Mouse (Mus musculus): ENCODE measurements at regions not wholly inside any gene's neighbourhood (a gene's known extent, or its start where the extent isn't known, plus 50 kb on each side); places are given as distances from the start of the nearest gene placed in this dataset.

GRCm38 (mm10) chr2:114915025-114915690, 260.4 kb upstream of the Dph6 start:
- no peak for ATAC-seq (replicated peaks in 1 of 2; ENCODE audit: insufficient read depth in 1 of 2, low FRiP score in 2 of 2, low TSS enrichment in 1 of 2, low read depth in 1 of 2, poor library complexity in 2 of 2, severe bottlenecking in 2 of 2)

DNA sequence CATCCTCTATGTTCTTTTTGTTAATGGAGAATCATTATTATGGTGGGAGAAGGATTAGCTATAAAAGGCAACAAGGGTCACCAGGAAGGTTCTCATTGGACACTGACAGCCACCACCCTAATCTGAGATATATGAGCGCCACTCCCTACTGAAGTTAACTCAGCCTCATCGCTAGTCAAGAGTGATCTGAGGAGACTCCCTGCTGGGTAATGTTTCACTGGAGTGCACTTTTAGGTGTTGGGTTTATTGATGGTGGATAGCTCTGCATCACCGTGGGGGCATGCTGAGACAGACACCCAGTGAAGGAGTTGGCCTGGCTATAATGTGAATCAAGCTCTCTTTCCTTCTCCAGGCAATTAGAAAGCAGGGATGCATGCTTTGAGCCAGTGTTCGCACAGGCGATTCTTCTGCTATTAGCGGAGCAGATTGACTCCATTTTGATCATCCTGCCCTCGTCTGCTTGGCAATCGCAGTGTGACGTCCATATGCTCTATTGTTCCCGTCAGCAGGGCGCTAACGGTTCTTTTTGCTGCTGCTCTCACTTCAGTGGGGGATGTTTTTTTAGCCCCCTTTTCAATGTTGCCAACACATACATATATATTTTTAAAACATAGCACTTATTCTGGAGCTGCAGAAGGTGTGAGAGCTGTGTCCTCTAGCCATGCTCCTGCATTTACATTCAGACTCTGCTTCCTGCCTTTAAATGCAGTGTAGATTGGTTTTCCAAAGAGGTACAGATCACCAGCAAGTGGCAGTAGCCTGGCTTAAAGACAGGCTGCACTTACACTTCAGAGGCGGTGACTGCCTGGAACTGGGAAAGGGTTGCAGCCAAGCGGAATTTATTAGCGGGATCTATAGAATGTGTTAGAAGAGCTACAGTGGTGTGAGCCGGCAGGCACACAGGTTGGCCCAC, 263.9 kb upstream of the Dph6 start:
- no peak for ATAC-seq (replicated peaks in 1 of 2; ENCODE audit: insufficient read depth in 1 of 2, low FRiP score in 2 of 2, low TSS enrichment in 1 of 2, low read depth in 1 of 2, poor library complexity in 2 of 2, severe bottlenecking in 2 of 2)

GRCm38 (mm10) chr2:114923911-114924310, 269.1 kb upstream of the Dph6 start:
- ATAC-seq (replicated peaks in 1 of 2; ENCODE audit: insufficient read depth in 1 of 2, low FRiP score in 2 of 2, low TSS enrichment in 1 of 2, low read depth in 1 of 2, poor library complexity in 2 of 2, severe bottlenecking in 2 of 2), result no peak

- no peak for ATAC-seq (replicated peaks in 1 of 2; ENCODE audit: insufficient read depth in 1 of 2, low FRiP score in 2 of 2, low TSS enrichment in 1 of 2, low read depth in 1 of 2, poor library complexity in 2 of 2, severe bottlenecking in 2 of 2)
These were observed 280.7 kb upstream of the Dph6 start for GRCm38 (mm10) chr2:114935436-114935835.

DNA sequence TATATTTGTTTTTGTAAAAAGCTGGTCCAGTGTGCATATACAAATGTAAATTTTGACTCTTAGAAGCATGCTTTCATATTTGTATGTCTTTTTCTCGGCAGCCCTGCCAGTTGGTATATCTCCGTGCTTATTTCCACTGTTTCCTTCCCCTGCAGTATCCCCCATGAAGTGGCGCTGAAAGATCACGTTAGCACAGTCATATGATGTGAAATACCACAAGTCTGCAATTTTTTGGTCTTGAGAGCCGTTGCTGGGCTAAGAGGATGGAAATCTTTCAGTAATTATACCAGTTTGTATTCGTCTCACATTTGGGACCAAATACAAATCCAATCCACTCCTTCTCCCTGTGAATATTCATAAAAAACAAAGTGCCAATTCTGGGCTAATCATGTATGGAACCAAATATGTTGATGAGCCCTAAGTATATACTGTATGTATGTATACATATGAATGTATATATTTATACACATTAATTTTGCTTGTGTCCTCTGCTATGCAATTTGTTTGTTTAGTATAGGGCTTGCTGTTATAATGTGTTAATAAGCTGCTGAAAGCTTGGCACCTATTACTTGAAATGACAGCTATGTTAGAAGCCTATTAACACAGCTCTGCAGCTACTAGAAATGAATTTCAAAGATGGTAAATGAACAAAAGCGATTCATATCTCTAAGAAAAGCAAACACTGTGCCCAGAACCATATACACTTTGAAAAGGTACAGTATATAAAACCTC, 283.8 kb upstream of the Dph6 start:
- 0 out of 4 replicates have a peak, but pooled peaks of 1 of the 2 experiments have one; percentile 22 for ATAC-seq (replicated peaks in 1 of 2; ENCODE audit: insufficient read depth in 1 of 2, low FRiP score in 2 of 2, low TSS enrichment in 1 of 2, low read depth in 1 of 2, poor library complexity in 2 of 2, severe bottlenecking in 2 of 2)

DNA sequence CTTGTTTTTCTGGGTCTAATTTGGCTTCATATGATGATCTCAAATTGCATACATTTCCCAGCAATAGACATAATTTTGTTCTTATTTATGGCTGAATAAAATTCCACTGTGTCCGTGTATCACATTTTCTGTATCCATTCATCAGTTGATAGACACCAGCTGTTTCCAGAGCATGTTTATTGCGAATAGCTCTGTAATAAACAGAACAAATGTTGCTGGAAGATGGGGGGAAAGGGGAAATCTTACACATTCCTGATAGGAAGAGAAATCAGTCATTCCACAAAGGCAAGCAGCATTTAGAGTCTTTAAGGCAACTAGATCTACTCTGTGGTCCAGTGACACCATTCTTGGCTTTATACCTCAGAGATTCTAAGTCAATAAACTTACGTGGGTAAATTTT, 311.3 kb upstream of the Dph6 start:
- no peak for ATAC-seq (replicated peaks in 1 of 2; ENCODE audit: insufficient read depth in 1 of 2, low FRiP score in 2 of 2, low TSS enrichment in 1 of 2, low read depth in 1 of 2, poor library complexity in 2 of 2, severe bottlenecking in 2 of 2)

DNA sequence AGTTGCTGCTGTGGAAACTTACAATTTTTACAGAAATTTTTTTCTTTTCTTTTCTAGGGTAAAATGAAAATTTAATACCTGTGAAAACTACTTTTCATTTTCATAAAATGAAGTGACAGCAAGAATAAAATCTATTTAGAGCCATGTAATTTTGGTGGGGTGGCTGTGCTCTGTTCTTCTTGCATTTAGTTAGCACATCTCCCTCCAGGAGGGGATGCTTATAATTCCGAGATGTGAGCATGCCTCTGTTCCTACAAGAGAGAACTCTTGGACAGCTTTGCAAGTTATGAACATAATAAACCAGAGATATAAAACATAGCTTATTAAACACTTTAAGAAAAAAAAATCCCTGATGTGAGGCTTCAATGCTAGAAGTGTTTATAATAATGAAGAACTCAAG, 313.9 kb upstream of the Dph6 start:
- no peak for ATAC-seq (replicated peaks in 1 of 2; ENCODE audit: insufficient read depth in 1 of 2, low FRiP score in 2 of 2, low TSS enrichment in 1 of 2, low read depth in 1 of 2, poor library complexity in 2 of 2, severe bottlenecking in 2 of 2)

DNA sequence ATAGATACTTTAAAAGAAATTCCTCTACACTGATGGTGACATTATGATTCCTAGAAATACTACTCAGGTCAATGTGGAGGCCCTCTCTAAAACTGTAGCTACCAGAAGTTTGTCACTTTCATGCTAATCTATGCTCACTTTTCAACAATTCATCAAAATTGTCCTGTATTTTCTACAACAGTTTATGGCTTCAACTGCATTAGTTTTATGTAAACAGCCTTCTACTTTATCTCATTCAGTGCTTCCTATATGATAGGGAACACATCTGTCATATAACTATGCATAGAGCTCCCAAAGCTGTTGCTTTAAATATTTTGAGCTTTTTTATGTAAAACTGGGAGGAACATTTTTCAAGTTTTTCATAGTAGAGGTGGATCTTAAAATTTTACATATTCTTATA, 338.7 kb upstream of the Dph6 start:
- ATAC-seq (replicated peaks in 1 of 2; ENCODE audit: insufficient read depth in 1 of 2, low FRiP score in 2 of 2, low TSS enrichment in 1 of 2, low read depth in 1 of 2, poor library complexity in 2 of 2, severe bottlenecking in 2 of 2), result no peak

GRCm38 (mm10) chr2:114993882-114994281, 339.1 kb upstream of the Dph6 start:
- ATAC-seq (replicated peaks in 1 of 2; ENCODE audit: insufficient read depth in 1 of 2, low FRiP score in 2 of 2, low TSS enrichment in 1 of 2, low read depth in 1 of 2, poor library complexity in 2 of 2, severe bottlenecking in 2 of 2), result no peak

DNA sequence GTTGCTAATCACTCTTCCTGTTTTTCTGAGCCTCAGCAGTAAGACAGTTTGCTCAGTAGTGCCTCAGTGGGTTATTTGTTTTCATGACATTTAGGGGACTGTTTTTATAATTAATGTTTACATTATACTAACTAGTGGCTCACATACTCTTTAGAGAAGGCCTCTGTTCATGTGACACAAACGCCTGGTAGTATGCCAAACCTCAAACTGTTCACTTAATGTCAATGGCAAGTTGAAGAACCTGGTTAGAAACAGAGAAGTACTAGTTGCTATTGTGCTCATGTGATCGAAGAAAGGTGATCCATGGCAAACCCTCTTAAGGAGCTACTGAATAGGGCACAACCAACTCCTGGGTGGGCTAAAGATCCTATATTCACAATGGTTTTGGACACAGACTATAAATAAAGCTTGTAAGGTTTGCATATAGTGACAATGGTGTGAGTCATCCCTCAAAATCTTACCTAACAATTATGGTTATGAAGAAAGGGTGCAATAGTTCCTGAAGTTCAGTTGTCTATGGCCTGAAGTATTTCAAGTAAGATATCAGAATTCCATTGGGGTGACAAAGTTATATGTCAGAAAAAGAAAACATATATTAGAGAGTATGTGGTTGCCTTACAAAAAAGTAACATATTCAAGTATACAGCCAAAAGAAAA, 340.1 kb upstream of the Dph6 start:
- ATAC-seq (replicated peaks in 1 of 2; ENCODE audit: insufficient read depth in 1 of 2, low FRiP score in 2 of 2, low TSS enrichment in 1 of 2, low read depth in 1 of 2, poor library complexity in 2 of 2, severe bottlenecking in 2 of 2), result no peak

DNA sequence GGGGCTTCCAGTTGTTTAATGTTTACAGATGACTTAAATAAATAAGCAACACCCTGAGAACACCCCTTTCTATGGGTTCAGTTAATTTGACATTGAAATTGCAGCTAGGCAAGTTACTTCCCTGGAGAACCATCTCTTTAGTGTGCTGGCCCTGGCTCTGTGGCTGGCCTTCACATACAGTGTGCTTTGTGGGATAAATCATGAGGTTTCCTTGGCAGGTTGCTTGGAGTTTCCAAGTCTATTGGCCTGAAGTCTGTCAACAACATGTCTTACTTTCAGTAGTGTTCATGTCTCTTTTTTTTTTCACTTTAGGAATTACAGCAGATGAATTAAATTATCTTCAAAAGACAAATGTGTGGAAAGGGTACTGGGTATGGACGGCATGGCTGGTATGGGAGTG, 359.2 kb upstream of the Dph6 start:
- no peak for ATAC-seq (replicated peaks in 1 of 2; ENCODE audit: insufficient read depth in 1 of 2, low FRiP score in 2 of 2, low TSS enrichment in 1 of 2, low read depth in 1 of 2, poor library complexity in 2 of 2, severe bottlenecking in 2 of 2)

GRCm38 (mm10) chr2:115026777-115027176, 372.0 kb upstream of the Dph6 start:
- ATAC-seq (replicated peaks in 1 of 2; ENCODE audit: insufficient read depth in 1 of 2, low FRiP score in 2 of 2, low TSS enrichment in 1 of 2, low read depth in 1 of 2, poor library complexity in 2 of 2, severe bottlenecking in 2 of 2), result no peak

DNA sequence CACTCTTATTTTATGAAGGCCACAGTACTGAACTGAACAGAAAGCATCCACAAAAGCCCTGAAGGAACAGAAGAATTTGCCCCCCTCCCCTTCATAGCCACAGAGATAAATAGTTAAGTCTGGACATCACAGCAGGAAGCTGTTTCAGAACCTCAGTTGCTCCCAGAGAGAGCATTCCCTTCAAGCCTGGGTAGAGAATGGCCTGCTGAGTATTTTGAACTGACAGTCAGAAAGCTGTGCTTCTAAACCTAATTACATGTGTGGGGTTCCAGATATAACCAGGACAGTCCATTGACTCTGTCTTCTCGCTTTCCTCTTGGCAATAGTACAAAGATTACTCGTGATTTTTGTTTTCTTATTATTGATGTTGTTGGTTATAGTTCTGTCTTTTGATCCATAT, 376.4 kb upstream of the Dph6 start:
- ATAC-seq (replicated peaks in 1 of 2; ENCODE audit: insufficient read depth in 1 of 2, low FRiP score in 2 of 2, low TSS enrichment in 1 of 2, low read depth in 1 of 2, poor library complexity in 2 of 2, severe bottlenecking in 2 of 2), result no peak

GRCm38 (mm10) chr2:115036205-115036604, 381.4 kb upstream of the Dph6 start:
- no peak for ATAC-seq (replicated peaks in 1 of 2; ENCODE audit: insufficient read depth in 1 of 2, low FRiP score in 2 of 2, low TSS enrichment in 1 of 2, low read depth in 1 of 2, poor library complexity in 2 of 2, severe bottlenecking in 2 of 2)

- no peak for ATAC-seq (replicated peaks in 1 of 2; ENCODE audit: insufficient read depth in 1 of 2, low FRiP score in 2 of 2, low TSS enrichment in 1 of 2, low read depth in 1 of 2, poor library complexity in 2 of 2, severe bottlenecking in 2 of 2)
These were observed 387.6 kb upstream of the Dph6 start for GRCm38 (mm10) chr2:115042299-115042785.

- no peak for ATAC-seq (replicated peaks in 1 of 2; ENCODE audit: insufficient read depth in 1 of 2, low FRiP score in 2 of 2, low TSS enrichment in 1 of 2, low read depth in 1 of 2, poor library complexity in 2 of 2, severe bottlenecking in 2 of 2)
These were observed 401.7 kb upstream of the Dph6 start for GRCm38 (mm10) chr2:115056327-115057070.

DNA sequence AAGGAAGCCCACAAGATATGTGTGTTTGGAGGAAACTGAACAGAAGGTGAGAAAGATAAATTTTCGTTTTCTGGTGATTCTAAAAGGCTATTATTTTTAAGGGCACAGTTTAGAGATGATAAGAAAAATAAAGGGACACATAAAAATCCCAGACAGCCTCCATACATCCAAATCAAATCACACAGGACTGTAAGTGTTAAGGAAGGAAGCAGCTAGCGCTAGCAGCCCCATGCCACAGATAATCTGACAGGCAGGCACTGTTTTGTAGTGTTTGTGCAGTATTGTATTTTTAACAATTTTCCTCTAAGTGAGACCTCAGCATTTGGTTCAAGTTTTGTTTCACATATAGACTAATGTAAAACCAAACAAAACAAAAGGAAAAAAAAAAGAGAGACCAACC, 402.4 kb upstream of the Dph6 start:
- ATAC-seq (replicated peaks in 1 of 2; ENCODE audit: insufficient read depth in 1 of 2, low FRiP score in 2 of 2, low TSS enrichment in 1 of 2, low read depth in 1 of 2, poor library complexity in 2 of 2, severe bottlenecking in 2 of 2), result no peak
